Mouse (Mus musculus) E14TG2a.4 (cell line): ENCODE data around the gene Slf2.

Experiments used
- CTCF ChIP-seq: conservative IDR thresholded peaks from 2 replicates; pipeline ENCODE4 v1.5.1; 2014; ENCODE audit warnings: low read length
- POU5F1 ChIP-seq: IDR thresholded peaks from 2 replicates; pipeline ENCODE4 v1.6.1; 2014; ENCODE audit warnings: low read length, borderline replicate concordance

DNA sequence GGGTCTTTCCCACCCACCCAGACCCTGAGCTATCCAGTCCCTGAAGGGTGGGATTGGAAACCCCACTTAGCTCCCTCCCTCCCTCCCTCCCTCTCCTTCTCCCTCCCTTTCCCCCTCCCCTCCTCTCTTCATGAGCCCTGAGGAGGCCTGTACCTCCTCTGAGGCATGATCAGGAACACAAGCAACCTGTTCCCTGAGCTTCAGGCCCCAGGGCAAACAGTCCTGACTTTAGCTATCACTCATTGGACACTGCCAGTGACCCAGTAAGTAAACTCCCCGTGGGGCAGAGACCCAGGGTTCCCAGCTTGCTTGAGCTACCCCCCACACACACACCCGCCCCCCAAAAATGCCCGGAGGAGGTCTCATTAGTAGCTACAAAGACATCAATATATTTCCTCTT is 29.9 kb upstream of the Slf2 start:
- TF ChIP-seq CTCF (no peak), POU5F1 (no peak)
